Mouse (Mus musculus) kidney, adult 18-20 months (tissue): ENCODE measurements at regions not wholly inside any gene's neighbourhood (a gene's known extent, or its start where the extent isn't known, plus 50 kb on each side); places are given as distances from the start of the nearest gene placed in this dataset.

Experiments
- DNase-seq: peaks from one replicate; pipeline ENCODE4 v3.0.0; 2021

- DNase-seq: no peak
Measured at GRCm38 (mm10) chr2:51008251-51008533, 140.7 kb downstream of the Rnd3 start.

- DNase-seq: no peak
Measured at GRCm38 (mm10) chr2:51007409-51008250, 141.3 kb downstream of the Rnd3 start.

- DNase-seq: no peak
Measured at GRCm38 (mm10) chr2:51006818-51007217, 142.1 kb downstream of the Rnd3 start.

- no peak for DNase-seq
Measured at GRCm38 (mm10) chr2:51001548-51001947, 147.4 kb downstream of the Rnd3 start.

GRCm38 (mm10) chr2:50983883-50984410 is 165.0 kb downstream of the Rnd3 start:
- DNase-seq: no peak

- DNase-seq: no peak
Measured at GRCm38 (mm10) chr2:50982571-50982970, 166.3 kb downstream of the Rnd3 start.

GRCm38 (mm10) chr2:50978356-50978755 is 170.6 kb downstream of the Rnd3 start:
- DNase-seq: no peak

GRCm38 (mm10) chr2:50971131-50971825 is 177.6 kb downstream of the Rnd3 start:
- DNase-seq: no peak

GRCm38 (mm10) chr2:50968382-50968781 is 180.5 kb downstream of the Rnd3 start:
- DNase-seq: no peak

GRCm38 (mm10) chr2:50967826-50968225 is 181.1 kb downstream of the Rnd3 start:
- no peak for DNase-seq

GRCm38 (mm10) chr2:50967133-50967532 is 181.8 kb downstream of the Rnd3 start:
- no peak for DNase-seq

GRCm38 (mm10) chr2:50965485-50966017 is 183.4 kb downstream of the Rnd3 start:
- DNase-seq: no peak

- peak; percentile 21 for DNase-seq
Measured at GRCm38 (mm10) chr2:50964062-50964461, 184.8 kb downstream of the Rnd3 start.

GRCm38 (mm10) chr2:50961049-50961448 is 187.9 kb downstream of the Rnd3 start:
- no peak for DNase-seq

GRCm38 (mm10) chr2:50959323-50959722 is 189.6 kb downstream of the Rnd3 start:
- DNase-seq: no peak

GRCm38 (mm10) chr2:50954361-50955066 is 194.4 kb downstream of the Rnd3 start:
- DNase-seq: no peak

- no peak for DNase-seq
Measured at GRCm38 (mm10) chr2:50951027-50951426, 197.9 kb downstream of the Rnd3 start.

- no peak for DNase-seq
Measured at GRCm38 (mm10) chr2:50949717-50950116, 199.2 kb downstream of the Rnd3 start.

GRCm38 (mm10) chr2:50945526-50945925 is 203.4 kb downstream of the Rnd3 start:
- no peak for DNase-seq

- no peak for DNase-seq
Measured at GRCm38 (mm10) chr2:50943180-50943579, 205.7 kb downstream of the Rnd3 start.

GRCm38 (mm10) chr2:50942741-50943140 is 206.2 kb downstream of the Rnd3 start:
- peak; percentile 3 for DNase-seq

- DNase-seq: no peak
Measured at GRCm38 (mm10) chr2:50932936-50933335, 216.0 kb downstream of the Rnd3 start.

GRCm38 (mm10) chr2:50921002-50921401 is 227.9 kb downstream of the Rnd3 start:
- no peak for DNase-seq
